Mouse (Mus musculus) cerebellum, adult (tissue): ENCODE results near the gene Olfr835.

Experiments
- ATAC-seq: cut with Nextera tagmentation; 2 replicates; pipeline ENCODE4 v1.9.2; 2017; ENCODE audit warnings: mild to moderate bottlenecking, moderate library complexity, mixed read lengths; ENCODE audit not compliant: insufficient number of reproducible peaks, low FRiP score, low TSS enrichment

Olfr835 gene

GRCm38 (mm10) chr9:19032435-19032834, at the start of gene Olfr835:
Gene Olfr835 (plus strand): TSS chr9:19032735.
- no peak for ATAC-seq

GRCm38 (mm10) chr9:18987690-18988089, 44.8 kb upstream of the Olfr835 start, which contains the start of gene Olfr834:
Gene Olfr834 (plus strand): TSS chr9:18987990.
- no peak for ATAC-seq

- no peak for ATAC-seq
These were observed 52.5 kb downstream of the Olfr835 start for GRCm38 (mm10) chr9:19084986-19085385.
